Mouse (Mus musculus) 416B (cell line): ENCODE measurements at regions not wholly inside any gene's neighbourhood (a gene's known extent, or its start where the extent isn't known, plus 50 kb on each side); places are given as distances from the start of the nearest gene placed in this dataset.

Experiments used
- DNase-seq: peaks from one replicate; pipeline ENCODE4 v3.0.0; 2011; ENCODE audit warnings: low read depth

DNA sequence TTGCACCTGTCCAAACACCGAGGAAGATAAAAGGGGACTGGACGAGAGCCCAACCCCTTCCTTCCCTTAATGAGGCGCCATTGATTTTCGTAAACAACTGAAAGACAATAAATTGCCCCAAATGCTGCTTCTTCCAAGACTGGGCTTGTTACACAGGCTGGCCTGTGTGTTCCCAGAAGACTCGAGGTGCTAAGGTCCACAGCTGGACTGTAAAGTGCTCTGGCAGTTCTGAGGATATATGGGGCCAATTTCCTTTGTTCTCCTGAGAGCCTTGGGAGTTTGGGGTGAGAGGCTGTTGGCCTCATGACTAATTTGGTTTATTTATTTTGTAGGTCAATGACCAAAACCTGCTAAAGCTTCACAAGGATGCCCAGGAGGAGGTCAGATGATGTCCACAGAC is 377.3 kb upstream of the Prickle1 start:
- DNase-seq, result no peak

GRCm38 (mm10) chr15:93961950-93962349 is 366.3 kb upstream of the Prickle1 start:
- DNase-seq, result peak; percentile 8

DNA sequence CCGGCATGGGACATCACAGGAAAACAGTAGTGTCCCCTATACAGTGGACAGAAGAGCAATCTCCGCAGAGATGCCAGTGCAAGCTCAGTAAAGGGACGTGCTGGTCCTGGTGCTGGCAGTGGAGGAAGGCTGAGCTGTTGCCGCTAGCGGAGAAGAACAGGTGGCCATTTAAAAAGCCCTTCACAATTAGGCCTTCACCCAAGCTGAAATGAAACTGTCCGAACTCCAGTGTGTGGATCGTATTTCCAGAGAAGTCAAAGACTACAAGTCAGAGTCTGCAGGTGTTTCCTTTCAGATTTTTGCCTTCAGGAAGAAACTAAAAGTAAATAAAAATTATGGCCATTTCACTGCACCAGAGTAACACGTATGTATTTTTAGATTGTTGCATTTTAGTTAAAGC is 364.2 kb upstream of the Prickle1 start:
- no peak for DNase-seq

DNA sequence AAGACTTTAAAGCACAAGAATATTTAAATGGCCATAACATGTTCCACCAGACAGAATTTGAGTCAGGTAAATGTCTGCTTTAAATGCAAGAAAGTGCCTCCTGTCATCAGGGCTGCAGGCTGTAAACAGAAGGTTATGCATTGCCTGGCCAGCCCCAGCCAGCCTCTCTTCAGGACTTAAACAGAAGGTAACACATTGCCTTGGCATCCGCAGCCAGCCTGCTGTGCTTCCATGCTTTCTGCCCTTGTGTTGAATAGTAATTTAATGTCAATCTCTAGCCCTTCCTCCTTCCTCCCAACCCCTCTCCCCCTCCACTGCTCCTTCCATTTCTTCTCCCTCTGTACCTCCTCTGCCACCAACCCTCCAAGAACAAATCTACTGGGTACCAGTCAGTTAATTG is 362.4 kb upstream of the Prickle1 start:
- no peak for DNase-seq

DNA sequence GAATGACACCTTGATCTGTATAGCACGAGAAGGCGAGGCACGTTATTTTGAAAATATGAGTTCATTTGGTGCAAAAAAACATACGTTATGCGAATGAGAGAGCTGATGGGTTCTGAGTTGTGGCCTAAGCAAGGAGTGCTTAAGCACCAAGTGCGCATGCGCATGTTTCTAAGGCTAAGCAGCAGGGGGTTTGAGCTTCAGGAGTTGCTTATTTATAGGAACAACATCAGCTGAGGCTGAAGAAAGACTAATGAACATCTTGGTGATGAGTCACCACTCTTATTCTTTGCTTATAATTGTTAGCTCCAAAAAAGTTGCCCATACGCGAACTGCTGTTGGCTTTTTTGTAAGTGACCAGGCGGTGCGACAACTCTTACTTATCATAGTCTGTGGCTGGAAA is 361.1 kb upstream of the Prickle1 start:
- DNase-seq, result no peak

- DNase-seq, result peak; percentile 12
Observed at GRCm38 (mm10) chr15:93953548-93953947, 357.9 kb upstream of the Prickle1 start.

DNA sequence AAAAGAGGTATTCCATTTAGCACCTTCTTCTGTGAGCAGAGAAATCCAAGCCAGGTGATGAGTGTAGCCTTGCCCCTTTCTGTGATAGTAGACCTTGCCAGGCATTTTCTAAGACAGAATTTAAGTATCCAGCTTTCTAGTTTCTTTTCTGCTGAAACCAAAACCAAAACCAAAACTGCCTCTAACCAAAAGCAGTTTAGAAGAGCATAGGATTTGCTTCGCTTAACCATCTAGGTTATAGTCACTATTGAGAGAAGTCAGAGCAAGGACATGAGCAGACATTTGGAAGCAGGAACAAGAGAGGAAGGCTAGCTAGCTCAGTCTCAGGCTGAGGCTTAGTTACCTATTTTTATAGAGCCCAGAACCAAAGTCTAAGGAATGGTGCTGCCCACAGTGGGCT is 354.8 kb upstream of the Prickle1 start:
- DNase-seq, result no peak

DNA sequence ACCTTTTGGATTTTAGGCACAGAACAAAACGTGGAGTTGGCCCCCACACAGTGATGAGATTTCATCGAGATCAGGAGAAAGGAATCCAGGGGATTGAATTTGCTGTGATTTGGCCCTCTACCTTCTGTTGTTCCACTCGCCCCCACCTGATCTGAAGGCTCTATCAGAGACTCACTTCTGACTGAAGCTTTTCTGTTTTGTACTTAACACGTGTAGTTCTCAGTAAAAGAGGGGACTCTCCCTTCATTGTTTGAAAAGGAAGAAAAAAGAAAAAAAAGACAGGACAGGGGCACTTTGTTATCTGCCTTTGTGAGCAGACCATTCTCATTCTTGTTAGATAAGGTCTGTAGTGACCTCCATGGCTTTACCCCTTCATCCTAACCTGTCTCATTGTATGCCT is 353.2 kb upstream of the Prickle1 start:
- no peak for DNase-seq

GRCm38 (mm10) chr15:93943545-93943944 is 347.9 kb upstream of the Prickle1 start:
- DNase-seq, result no peak

DNA sequence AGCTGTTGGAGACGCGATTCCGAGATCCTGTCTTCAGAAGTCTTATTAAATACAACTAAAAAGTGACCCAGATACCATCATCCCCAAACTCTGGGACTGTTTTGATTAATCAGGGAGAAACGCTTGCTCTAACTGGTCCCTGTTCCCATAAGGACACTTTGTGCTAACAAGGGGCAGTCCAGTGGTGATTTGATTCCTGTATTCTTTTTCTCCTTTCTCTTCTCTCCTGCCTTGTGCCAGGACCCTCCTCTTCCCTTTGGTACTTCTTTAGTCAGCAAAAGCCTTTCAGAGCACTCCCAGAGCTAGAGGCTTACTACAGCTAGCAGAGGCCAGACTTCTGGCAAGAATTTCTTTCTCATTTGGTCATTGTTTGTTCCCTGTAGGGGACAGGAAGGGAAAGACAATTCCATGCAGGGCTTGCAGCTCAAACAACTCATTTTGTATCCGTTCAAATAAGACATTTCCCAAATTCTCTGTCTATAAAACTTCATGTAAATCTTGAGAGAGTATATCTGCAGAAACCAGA is 337.3 kb upstream of the Prickle1 start:
- DNase-seq, result no peak

GRCm38 (mm10) chr15:93926842-93927241 is 331.2 kb upstream of the Prickle1 start:
- no peak for DNase-seq

DNA sequence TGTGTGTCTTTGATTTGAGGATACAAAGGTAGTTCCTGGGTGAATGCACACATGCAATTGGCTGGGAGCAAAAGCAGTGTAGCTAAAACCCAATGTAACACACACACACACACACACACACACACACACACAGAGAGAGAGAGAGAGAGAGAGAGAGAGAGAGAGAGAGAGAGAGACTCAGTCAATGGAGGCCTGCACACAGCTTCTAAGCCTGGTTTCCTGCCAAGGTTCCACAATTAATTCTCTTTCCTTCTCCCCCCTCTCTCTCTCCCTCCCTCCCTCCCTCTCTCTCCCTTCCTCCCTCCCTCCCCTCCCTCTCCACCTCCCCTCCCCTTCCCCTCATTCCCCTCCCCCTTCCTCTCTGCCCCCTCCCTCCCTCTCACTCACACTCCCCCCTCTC is 330.6 kb upstream of the Prickle1 start:
- DNase-seq, result no peak

- DNase-seq, result peak; percentile 45
Observed at GRCm38 (mm10) chr15:93921457-93922234, 326.0 kb upstream of the Prickle1 start.

GRCm38 (mm10) chr15:93920996-93921395 is 325.3 kb upstream of the Prickle1 start:
- DNase-seq, result no peak

DNA sequence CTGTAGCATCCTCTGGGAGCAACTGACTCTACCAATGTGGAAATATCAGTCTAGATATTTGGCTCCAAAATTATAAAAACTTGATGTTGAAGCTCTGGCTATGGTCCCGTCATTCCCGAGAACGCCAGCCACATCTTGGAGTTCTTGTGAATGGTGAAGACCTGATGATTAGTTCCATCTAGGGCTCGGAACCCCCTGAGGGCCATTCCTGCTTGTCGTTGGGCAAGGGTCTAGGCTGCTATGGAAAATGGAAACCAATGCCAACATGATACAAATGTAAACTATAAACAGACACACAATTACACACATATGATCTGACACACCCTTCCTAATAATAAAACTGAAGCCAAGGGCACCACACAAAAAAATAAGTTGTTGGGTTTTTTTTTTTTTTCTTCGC is 323.9 kb upstream of the Prickle1 start:
- no peak for DNase-seq

DNA sequence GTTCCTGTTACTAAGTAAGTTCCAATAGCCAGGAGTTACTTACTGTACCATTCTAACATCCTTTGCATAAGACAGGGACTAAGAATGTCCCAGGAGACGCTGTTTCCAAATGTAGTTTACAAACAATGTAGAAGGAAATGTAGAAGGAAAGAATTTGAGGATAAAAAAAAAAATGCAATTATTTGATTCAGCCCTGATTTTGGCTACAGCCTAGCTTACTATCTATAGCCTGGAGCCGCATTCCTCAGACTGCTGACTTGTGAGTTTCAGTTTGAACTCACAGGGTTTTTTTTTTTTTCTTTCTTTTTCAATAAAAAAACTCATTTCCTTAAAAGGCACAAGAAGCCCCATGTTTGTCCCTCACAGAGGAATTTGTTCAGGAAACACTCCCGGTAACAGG is 321.2 kb upstream of the Prickle1 start:
- no peak for DNase-seq

DNA sequence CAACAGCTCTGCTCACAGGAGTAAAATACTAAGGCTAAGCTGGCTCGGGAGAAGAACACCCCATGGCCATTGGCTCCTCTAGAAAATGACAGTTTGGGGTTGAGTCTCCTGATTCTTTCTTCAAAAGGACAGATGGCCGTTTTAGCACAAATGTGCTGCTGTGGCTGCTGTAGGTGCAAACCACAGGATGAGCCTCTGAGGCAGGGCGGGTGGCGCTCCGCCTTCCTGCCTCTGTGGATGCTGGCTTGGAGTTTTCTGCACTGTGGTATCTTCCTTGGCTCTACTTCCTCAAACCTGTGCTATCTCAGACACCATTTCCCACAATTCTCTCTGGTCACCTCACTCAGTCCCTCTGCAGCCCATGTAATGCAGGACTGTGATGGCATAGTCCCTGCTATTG is 317.8 kb upstream of the Prickle1 start:
- DNase-seq, result peak; percentile 16

- no peak for DNase-seq
Observed at GRCm38 (mm10) chr15:93913041-93913440, 317.4 kb upstream of the Prickle1 start.

GRCm38 (mm10) chr15:93910981-93911431 is 315.3 kb upstream of the Prickle1 start:
- no peak for DNase-seq

DNA sequence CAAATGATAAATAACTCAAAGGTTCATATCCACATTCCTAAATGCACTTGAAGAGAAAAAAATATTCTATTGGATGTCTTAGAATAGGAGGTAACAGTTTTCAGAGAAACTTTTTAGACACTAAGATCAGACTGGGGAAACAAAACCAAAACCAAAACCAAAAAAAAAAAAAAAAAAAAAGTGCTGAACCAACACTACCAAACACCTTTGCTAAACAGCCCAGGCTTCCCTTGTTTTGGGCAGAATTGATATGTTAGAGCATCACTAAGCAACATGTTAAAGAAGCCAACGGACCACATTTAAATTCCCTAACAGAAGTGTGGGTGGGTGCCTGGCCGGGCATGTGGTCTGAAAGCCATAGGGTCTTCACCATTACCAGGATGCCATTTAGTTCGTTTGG is 314.5 kb upstream of the Prickle1 start:
- DNase-seq, result no peak

DNA sequence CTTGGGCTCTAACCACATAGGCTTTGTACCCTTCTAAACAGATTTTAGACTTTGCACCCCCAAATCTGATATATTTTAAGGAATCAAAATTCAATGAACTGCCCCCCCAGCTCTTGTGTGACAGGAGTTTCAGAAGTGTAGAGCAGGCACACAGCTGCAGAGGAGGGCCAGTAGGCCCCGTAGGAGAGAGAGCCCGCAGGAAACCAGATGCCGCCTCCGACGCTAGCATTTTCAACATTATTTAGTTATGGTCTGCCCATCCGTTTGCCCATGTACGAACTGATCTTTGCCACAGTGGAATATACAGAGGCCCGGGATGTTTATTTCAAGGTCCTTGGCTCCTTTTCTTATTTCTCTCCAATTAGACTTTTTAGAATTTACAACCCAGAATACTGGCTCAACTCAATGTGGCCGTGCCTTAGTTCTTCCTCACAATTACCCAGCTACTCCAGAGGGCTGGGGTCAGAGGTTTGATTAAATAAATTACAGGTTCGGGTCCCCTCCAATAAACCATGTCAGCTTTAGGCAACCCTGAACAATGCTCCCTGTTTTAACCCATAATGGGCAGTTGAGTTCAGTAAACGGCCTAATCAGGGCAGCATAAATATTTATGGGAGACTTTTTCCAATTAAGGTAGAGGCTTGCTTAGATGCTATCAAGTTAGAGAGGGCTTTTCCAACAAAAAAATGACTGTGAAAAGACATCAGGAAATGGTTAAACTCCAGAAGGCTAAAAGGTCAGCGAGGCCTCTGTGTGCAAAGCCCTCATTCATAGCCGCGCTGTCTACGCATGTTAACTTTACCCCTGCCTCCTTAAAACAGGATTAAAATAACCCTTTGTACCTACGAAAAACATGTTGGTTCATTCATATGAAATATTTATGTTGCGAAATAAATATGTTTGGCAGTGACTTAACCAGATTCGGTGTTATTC is 308.2 kb upstream of the Prickle1 start:
- no peak for DNase-seq

DNA sequence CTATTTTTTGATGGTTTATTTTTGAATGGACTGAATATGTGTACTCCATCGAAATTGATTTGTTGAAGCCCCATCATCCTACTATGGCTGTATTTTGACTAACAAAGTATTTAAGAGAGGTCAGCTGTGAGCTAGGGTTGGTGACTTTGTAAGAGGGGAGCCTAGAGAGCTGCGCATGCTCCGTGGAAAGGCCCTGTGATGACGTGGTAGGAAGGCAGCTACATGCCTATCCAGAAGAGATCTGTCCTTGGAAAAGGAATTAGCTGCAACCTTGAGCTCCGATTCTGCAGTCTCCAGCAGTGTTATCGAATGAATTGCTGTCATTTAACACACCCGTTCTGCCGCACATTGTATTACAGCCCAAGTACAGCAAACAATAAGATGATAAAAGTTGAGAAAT is 287.1 kb upstream of the Prickle1 start:
- DNase-seq, result no peak

DNA sequence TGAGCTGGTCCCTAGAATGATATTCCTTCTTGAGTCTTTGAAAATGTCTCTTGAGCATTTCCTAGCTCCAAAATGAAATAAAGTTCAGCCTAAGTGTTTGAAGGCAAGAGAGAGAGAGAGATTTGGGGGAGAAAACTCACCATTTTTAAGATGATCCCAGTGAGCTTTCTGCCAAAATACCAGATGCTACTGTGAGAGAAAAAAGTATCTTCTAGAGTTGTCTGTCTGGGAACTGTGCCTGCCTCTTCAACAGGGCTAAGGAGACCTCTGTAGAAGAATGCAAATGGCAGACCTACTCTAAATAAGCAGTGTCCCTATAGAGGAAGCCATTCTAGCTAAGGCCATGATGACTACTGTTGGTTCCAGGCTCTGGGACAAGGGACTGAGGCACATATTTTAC is 285.6 kb upstream of the Prickle1 start:
- DNase-seq, result no peak
